Mouse (Mus musculus) heart, embryonic 12.5 days (tissue): Measurements from ENCODE around the gene Bpifb1. TPM values are rescaled to one million over a fixed set of nuclear protein-coding genes. Genes with fewer than 3 reads are reported as not detected.
"Not testable (repeated sequence)": the region's sequence is repeated elsewhere in the genome, so short reads cannot be mapped to it uniquely, and the experiment has no call there.

ENCODE experiments used
- ATAC-seq: fragments of 200-750 bp; cut with Nextera tagmentation; 2 replicates; pipeline ENCODE4 v1.8.0; 2017; ENCODE audit warnings: moderate TSS enrichment, moderate library complexity; ENCODE audit not compliant: insufficient number of reproducible peaks, low FRiP score
- H3K27ac ChIP-seq: fragments of 300-500 bp; sonication (generic); 2 replicates; pipeline ENCODE4 v1.5.1; 2016; ENCODE audit warnings: mild to moderate bottlenecking, moderate library complexity; ENCODE audit not compliant: poor library complexity, severe bottlenecking
- H3K27me3 ChIP-seq: fragments of 300-500 bp; sonication (generic); replicated peaks from 2 replicates; pipeline ENCODE4 v1.6.1; 2016; ENCODE audit warnings: mild to moderate bottlenecking, moderate library complexity
- H3K36me3 ChIP-seq: fragments of 300-500 bp; sonication (generic); 2 replicates; pipeline ENCODE4 v1.6.1; 2016; ENCODE audit warnings: mild to moderate bottlenecking, moderate library complexity
- H3K4me1 ChIP-seq: fragments of 300-500 bp; sonication (generic); replicated peaks from 2 replicates; pipeline ENCODE4 v1.6.1; 2016; ENCODE audit warnings: mild to moderate bottlenecking
- H3K4me2 ChIP-seq: fragments of 300-500 bp; sonication (generic); 2 replicates; pipeline ENCODE4 v1.6.1; 2016; ENCODE audit warnings: mild to moderate bottlenecking, moderate library complexity
- H3K4me3 ChIP-seq: fragments of 300-500 bp; sonication (generic); 2 replicates; pipeline ENCODE4 v1.5.1; 2016; ENCODE audit warnings: mild to moderate bottlenecking
- H3K9ac ChIP-seq: fragments of 300-500 bp; sonication (generic); 2 replicates; pipeline ENCODE4 v1.6.1; 2016; ENCODE audit warnings: mild to moderate bottlenecking, moderate library complexity
- H3K9me3 ChIP-seq: fragments of 300-500 bp; sonication (generic); replicated peaks from 2 replicates; pipeline ENCODE4 v1.6.1; 2016; ENCODE audit warnings: mild to moderate bottlenecking, moderate library complexity
- WGBS: fragments of 180-500 bp; shearing (Covaris S2); methylation state at CpG from one replicate; pipeline ENCODE4 v1.1.7; 2016; 5-methylcytosine and 5-hydroxymethylcytosine counted together
- polyA plus RNA-seq: library from polyadenylated mRNA; unstranded; fragments of >200 nt; fragmentation: Nextera tagmentation; extraction: Ambion mirVana; gene quantifications from 2 replicates; pipeline ENCODE4 v1.2.1, GENCODE M21; 2016

Gene Bpifb1
- polyA plus RNA-seq, 1 experiment from 2014 or later: 0.14 TPM

DNA sequence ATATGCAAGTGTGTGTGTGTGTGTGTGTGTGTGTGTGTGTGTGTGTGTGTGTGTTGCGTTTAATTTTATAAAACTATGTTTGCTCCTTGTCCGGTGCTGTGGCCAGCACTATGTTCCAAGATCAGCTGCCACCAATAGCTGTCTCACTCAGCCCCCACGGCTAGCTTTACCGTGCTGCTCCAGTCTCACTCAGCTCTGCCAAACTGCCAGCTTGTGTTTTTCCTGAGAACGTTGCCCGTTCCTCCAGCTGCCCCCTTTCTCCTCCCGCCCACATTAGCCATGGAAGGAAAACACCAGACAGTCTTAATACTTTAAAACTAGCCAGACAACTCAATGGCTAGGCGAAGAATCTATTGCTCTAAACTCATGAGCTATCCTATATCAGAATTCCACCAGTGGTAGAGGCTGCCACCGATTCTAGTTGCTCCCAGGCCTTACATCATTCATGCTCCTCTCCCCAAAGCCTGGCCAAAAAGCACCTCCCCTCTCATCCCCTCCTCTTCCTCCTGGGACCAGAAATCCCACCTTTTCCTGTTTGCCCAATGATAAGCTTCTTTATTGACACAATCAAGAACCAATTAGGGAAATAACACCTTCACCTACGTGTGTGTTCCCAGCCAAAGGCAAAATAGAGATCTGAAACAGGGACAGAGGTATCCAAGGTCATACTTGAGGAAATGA is 52.9 kb downstream of the Bpifb1 start:
- Histone ChIP-seq H3K36me3 (no peaks in the 10 kb centered on the region), H3K27ac (no peak overlapping the region), H3K4me3 (no peak overlapping the region), H3K4me2 (no peak overlapping the region), H3K4me1 (no peaks in the 10 kb centered on the region), H3K27me3 (no peaks in the 10 kb centered on the region), H3K9me3 (peaks cover 6% of the 10 kb centered on the region), H3K9ac (no peak overlapping the region)
- WGBS: 85% methylated on average over 10 of the region's 10 CpGs
- ATAC-seq: no peak

DNA sequence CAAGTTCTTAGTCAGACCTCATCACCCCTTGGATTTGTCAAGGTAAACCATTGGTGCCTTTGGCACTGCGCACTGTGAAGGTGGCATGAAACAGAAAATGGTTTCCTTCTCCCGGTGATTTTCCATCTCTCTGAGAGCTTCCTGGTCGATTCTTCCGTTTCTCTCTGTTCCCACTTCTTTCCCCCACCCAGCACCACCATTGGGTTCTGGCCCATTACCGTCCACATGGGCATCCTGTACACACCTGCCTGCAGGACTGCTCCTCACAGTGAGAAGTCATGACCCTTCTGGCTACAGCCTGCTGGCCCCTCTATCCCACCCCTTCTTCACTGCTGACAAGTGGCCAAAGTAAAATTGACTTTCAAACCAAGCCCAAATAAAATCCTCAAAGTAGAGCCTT is 54.7 kb downstream of the Bpifb1 start:
- WGBS: 79% methylated on average over 5 of the region's 5 CpGs
- H3K9ac ChIP-seq: no peak overlapping the region
- H3K4me1 ChIP-seq: no peaks in the 10 kb centered on the region
- H3K36me3 ChIP-seq: no peaks in the 10 kb centered on the region
- no peak for ATAC-seq
- no peak overlapping the region for H3K4me3 ChIP-seq
- no peak overlapping the region for H3K4me2 ChIP-seq
- no peak overlapping the region for H3K27ac ChIP-seq
- peaks cover 6% of the 10 kb centered on the region for H3K9me3 ChIP-seq
- H3K27me3 ChIP-seq: no peaks in the 10 kb centered on the region

DNA sequence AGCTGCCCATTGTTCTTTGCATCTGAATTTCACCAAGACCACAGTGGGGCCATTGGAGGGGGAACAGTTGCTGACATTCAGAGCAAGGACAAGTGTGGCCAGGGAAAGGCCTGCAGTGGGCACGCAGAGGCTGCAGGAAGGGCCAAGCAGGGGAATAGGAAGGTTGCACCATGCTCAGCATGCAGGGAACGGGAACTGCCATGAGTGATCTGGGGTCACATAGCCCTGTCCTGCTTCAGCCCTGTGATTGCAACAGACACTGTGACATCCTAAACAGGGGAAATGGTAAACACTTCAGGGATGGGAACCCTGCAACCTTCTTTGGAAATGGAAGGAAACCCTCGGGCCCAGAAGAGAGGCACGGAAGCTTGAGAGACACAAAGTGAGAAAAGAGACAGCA is 64.6 kb downstream of the Bpifb1 start:
- H3K27me3 ChIP-seq, H3K9ac ChIP-seq, H3K27ac ChIP-seq, H3K4me2 ChIP-seq, ATAC-seq, H3K4me3 ChIP-seq, H3K9me3 ChIP-seq, H3K4me1 ChIP-seq, H3K36me3 ChIP-seq: not testable (repeated sequence)
- 75% methylated on average over 2 of the region's 4 CpGs for WGBS

DNA sequence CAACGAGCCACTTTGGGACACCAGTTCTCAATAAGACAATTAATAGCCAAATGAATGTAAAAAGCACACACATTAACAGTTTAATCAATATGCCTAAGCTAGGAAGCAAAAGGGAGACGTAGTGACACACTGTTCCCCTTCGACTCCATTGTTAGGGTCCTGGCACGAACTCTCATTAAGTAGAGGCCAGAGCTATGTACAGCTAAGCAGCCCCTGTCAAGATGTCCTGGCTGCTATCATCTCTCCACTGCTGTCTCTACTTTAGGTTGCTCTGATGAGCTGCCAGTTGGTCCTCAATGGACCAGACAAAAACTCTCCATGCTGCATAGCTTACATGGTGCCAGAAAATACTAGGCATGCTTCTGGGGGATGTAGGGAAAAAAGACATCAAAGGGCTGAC is 65.2 kb downstream of the Bpifb1 start:
- no peak for ATAC-seq
- Histone ChIP-seq H3K27ac (no peak overlapping the region), H3K36me3 (no peaks in the 10 kb centered on the region), H3K9ac (no peak overlapping the region), H3K27me3 (no peaks in the 10 kb centered on the region), H3K4me2 (no peak overlapping the region), H3K9me3 (no peaks in the 10 kb centered on the region), H3K4me1 (no peaks in the 10 kb centered on the region), H3K4me3 (no peak overlapping the region)
- 76% methylated on average over 4 of the region's 4 CpGs for WGBS

- not testable (repeated sequence) for H3K4me2 ChIP-seq, H3K27me3 ChIP-seq, H3K9ac ChIP-seq, H3K27ac ChIP-seq, H3K4me1 ChIP-seq, ATAC-seq, H3K9me3 ChIP-seq, H3K4me3 ChIP-seq, H3K36me3 ChIP-seq
- 68% methylated on average over 5 of the region's 5 CpGs for WGBS
These were observed 66.9 kb downstream of the Bpifb1 start, which contains the start of gene Bpifb9a for GRCm38 (mm10) chr2:154257554-154257953. Gene Bpifb9a (plus strand): TSS chr2:154257854.

GRCm38 (mm10) chr2:154264397-154264796 is 73.8 kb downstream of the Bpifb1 start:
- H3K4me2 ChIP-seq, H3K9ac ChIP-seq, H3K36me3 ChIP-seq, H3K4me1 ChIP-seq, ATAC-seq, H3K27me3 ChIP-seq, H3K4me3 ChIP-seq, H3K27ac ChIP-seq, H3K9me3 ChIP-seq: not testable (repeated sequence)
- WGBS: 70% methylated on average over 3 of the region's 3 CpGs

Other genes starting within 250 kb of the Bpifb1 start
- gene Bpifa6, start 215.9 kb upstream of the Bpifb1 start, polyA plus RNA-seq: not detected in 2 replicates
- not detected in 2 replicates for gene Bpifa2, start 182.6 kb upstream of the Bpifb1 start, polyA plus RNA-seq
- gene Bpifa3, start 60.5 kb upstream of the Bpifb1 start, polyA plus RNA-seq: not detected in 2 replicates
- gene Bpifa1, start 47.9 kb upstream of the Bpifb1 start, polyA plus RNA-seq: not detected in 2 replicates
- gene Bpifa5, start 28.2 kb upstream of the Bpifb1 start, polyA plus RNA-seq: not detected in 2 replicates
- gene Bpifb5, start 32.9 kb downstream of the Bpifb1 start, polyA plus RNA-seq: 0.14 and 0.33 TPM in 2 replicates
- 0.29 TPM in 1 of 2 replicates, not detected in the other for gene Bpifb9a, start 67.0 kb downstream of the Bpifb1 start, polyA plus RNA-seq
- gene Bpifb9b, start 116.4 kb downstream of the Bpifb1 start, polyA plus RNA-seq: not detected in 2 replicates
- gene Cdk5rap1, start 182.2 kb downstream of the Bpifb1 start, polyA plus RNA-seq: 13.6 and 15.4 TPM in 2 replicates
- gene Snta1, start 217.3 kb downstream of the Bpifb1 start, polyA plus RNA-seq: 49.9 and 51.6 TPM in 2 replicates
- gene Cbfa2t2, start 245.7 kb downstream of the Bpifb1 start, polyA plus RNA-seq: 37.6 and 38.8 TPM in 2 replicates